Mouse (Mus musculus): Measurements from ENCODE around the gene Topors. TPM values are rescaled to one million over a fixed set of nuclear protein-coding genes. Genes with fewer than 3 reads are reported as not detected.

The Topors gene
- polyA plus RNA-seq, 1 experiment from 2014 or later = 46.7 TPM

DNA sequence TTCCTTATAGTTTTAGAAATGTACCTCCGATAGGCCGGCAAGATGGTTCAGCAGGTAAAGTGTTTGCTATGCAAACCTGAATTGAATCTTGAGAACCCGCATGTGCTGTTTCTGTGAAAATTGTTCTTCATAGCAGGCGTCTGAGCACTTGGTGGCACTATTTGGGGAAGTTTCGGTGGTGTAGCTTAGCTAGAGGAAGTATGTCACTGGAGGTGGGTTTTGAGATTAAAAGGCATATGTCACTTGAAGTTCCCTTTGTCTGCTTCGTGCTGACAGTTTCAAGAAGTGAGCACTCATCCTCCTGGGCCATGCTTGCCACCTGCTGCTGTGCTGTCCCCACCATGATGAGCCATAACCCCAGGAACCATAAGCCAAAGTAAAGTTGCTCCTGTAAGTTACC is 17.8 kb upstream of the Topors start:
- H3K4me3 ChIP-seq (replicated peaks) = no peak overlapping the region
- WGBS = 76% methylated on average over 6 of the region's 6 CpGs

DNA sequence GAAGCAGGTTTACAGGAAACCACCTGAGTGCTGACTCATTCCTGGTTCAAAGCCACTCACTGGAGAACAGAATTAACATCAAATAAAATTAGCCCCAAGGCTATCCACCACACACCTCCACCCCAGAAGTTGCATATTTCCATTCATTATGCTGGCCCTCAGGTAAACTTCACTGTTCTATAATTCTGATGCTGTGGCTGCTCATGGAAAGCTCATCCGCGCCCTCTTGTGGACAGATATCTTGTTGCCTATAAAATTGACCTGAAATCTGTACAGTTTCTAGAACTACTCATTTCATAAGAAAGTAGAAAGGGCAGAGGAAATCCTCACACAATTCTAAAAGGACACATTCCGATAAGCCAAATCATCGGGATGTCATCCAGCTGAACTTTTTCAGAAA is 15.9 kb upstream of the Topors start:
- Histone ChIP-seq H3K36me3 (no peaks in the 10 kb centered on the region), H3K27me3 (no peaks in the 10 kb centered on the region), H3K27ac (no peak overlapping the region), H3K4me1 (no peaks in the 10 kb centered on the region), H3K9ac (no peak overlapping the region), H3K4me3 (replicated peaks) (no peak overlapping the region), H3K4me2 (no peak overlapping the region), H3K9me3 (replicated peaks) (no peaks in the 10 kb centered on the region)
- ATAC-seq (replicated peaks; ENCODE audit: low FRiP score) = no peak
- WGBS = 25% methylated on average over 4 of the region's 4 CpGs

More for the DNA sequence above, 17.8 kb upstream of the Topors start:
- H3K27ac ChIP-seq = no peak overlapping the region
- H3K27me3 ChIP-seq = no peaks in the 10 kb centered on the region
- ATAC-seq (replicated peaks; ENCODE audit: low FRiP score) = no peak
- no peak overlapping the region for H3K9ac ChIP-seq
- H3K36me3 ChIP-seq = no peaks in the 10 kb centered on the region
- H3K9me3 ChIP-seq (replicated peaks) = no peaks in the 10 kb centered on the region
- H3K4me1 ChIP-seq = no peaks in the 10 kb centered on the region
- H3K4me2 ChIP-seq = no peak overlapping the region

DNA sequence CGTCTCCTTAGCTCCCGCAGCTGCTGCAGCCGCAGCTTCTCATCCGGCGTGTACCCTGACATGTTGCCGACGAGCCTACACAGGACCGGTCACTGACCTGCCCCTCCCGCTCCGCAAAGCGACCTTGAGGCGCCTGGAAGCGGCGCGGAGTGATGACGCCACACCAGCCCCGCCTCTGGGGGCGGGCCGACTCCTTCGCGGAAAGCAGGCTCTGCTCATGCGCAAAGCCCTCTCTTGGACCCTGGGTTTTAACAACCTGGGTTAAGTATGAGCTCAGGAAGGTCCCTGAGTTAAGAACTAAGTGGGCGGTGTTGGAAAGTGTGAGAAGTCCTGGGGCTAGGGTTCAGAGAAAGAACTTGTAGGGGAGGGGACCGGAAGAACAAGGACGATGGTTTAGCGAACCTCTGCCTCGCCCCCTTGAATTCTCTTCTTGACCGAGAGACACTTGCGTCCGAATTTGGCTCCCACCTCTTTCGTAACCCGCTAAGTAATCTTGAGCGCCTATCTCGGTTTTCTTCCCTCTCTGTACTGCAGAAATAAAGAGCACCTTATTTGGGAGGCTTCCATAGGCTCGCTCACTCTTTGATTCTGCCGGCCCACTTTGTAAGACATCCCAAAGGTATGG is 9.7 kb upstream of the Topors start, which contains the start of gene Ndufb6:
TSS of gene Ndufb6 (minus strand) at position 146 of the 625 bp plus-strand sequence.
- no peaks in the 10 kb centered on the region for H3K27me3 ChIP-seq
- peak within 1 kb of the TSS; percentile 96 for H3K4me3 ChIP-seq (replicated peaks)
- ATAC-seq (replicated peaks; ENCODE audit: low FRiP score) = peak; percentile 98
- under 1% methylated on average over 36 of the region's 36 CpGs for WGBS
- peak within 1 kb of the TSS; percentile 95 for H3K27ac ChIP-seq
- H3K4me1 ChIP-seq = peaks cover 11% of the 10 kb centered on the region
- H3K36me3 ChIP-seq = peaks cover 23% of the 10 kb centered on the region
- H3K4me2 ChIP-seq = peak within 1 kb of the TSS; percentile 74
- peak within 1 kb of the TSS; percentile 95 for H3K9ac ChIP-seq
- no peaks in the 10 kb centered on the region for H3K9me3 ChIP-seq (replicated peaks)

DNA sequence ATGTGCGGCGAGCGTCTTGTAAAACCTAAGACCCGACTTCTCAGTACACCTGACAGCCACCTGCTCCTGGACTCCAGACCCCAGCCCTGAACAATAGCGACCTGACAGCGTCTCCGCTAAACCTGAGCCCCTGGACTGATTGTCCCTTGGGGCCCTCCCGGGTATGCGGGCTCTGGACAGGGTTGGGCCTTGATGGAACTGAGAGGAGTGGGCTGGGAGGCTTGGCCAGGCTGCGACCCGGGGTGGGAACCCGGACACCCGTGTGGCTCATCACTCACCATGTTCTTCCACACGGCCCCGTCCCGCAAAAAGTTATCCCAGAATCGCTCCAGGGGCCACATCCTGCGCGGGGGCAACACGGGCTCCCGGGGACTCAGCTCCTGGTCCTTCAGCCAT is 9.2 kb upstream of the Topors start:
- H3K27me3 ChIP-seq = no peaks in the 10 kb centered on the region
- ATAC-seq (replicated peaks; ENCODE audit: low FRiP score) = peak; percentile 81
- peak overlapping the region; percentile 96 for H3K4me3 ChIP-seq (replicated peaks)
- peaks cover 11% of the 10 kb centered on the region for H3K4me1 ChIP-seq
- H3K36me3 ChIP-seq = peaks cover 25% of the 10 kb centered on the region
- H3K4me2 ChIP-seq = peak overlapping the region; percentile 74
- no peaks in the 10 kb centered on the region for H3K9me3 ChIP-seq (replicated peaks)
- under 1% methylated on average over 21 of the region's 21 CpGs for WGBS
- H3K27ac ChIP-seq = peak overlapping the region; percentile 95
- peak overlapping the region; percentile 95 for H3K9ac ChIP-seq

DNA sequence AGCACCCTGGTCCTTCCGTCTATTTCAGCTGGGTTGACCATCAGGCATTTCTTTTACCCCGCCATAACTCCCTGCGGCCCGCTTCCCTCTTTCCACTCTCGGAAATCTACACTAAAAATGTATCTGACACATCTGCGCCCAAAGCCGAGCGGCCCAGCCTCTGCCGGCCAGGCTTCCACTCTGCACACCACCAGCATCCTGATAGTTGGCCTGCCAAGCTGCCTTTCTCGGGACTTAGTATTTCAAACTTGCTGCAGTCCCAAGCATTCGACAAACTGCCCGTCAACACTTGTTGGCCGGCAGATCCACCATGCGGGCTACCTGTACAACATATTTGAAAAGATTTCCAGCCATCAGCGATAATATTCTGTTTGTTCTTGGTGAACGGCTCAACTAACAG is 815 bp downstream of the Topors start:
- Histone ChIP-seq H3K27me3 (no peaks in the 10 kb centered on the region), H3K4me1 (peaks cover 29% of the 10 kb centered on the region), H3K4me3 (replicated peaks) (peak overlapping the region; percentile 82), H3K9ac (peak overlapping the region; percentile 74), H3K9me3 (replicated peaks) (no peaks in the 10 kb centered on the region), H3K36me3 (peaks cover 46% of the 10 kb centered on the region), H3K4me2 (peak overlapping the region; percentile 88), H3K27ac (peak overlapping the region; percentile 100)
- 0 out of 2 replicates have a peak, but pooled peaks have one; percentile 0 for ATAC-seq (replicated peaks; ENCODE audit: low FRiP score)
- 0% methylated on average over 16 of the region's 16 CpGs for WGBS

DNA sequence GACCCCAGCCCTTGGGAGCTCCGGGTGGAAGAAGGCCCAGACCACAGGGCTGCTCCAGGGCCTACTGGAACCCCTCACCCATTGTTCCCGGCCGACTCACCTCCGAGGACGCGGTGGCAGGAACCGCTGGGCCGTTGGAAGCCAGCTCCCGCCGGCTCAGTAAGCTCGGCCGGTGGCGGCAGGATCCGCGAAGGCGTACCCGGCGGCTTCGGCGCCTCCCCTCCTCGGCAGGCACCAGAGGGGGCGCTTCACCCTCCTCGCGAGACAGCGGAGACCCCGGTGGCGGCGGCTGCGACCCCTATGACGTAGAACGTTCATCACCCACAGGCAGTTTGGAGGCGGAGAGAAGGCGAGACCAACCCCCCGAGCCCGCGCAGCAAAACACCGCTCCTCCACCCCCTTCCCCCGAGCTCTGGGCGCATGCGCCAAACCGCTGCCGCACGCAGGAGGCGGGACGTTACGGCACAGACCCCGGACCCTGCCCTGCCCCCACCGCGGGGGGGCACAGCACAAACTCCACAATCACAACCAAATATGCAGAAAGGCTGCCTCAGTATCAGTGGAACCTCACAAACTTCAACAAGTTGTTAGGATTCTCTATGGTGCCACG is 1.3 kb downstream of the Topors start:
- Histone ChIP-seq H3K4me2 (peak overlapping the region; percentile 88), H3K36me3 (peaks cover 46% of the 10 kb centered on the region), H3K4me1 (peaks cover 29% of the 10 kb centered on the region), H3K9ac (peak overlapping the region; percentile 74), H3K9me3 (replicated peaks) (no peaks in the 10 kb centered on the region), H3K4me3 (replicated peaks) (peak overlapping the region; percentile 82), H3K27me3 (no peaks in the 10 kb centered on the region), H3K27ac (peak overlapping the region; percentile 100)
- WGBS = under 1% methylated on average over 50 of the region's 50 CpGs
- peak; percentile 83 for ATAC-seq (replicated peaks; ENCODE audit: low FRiP score)

DNA sequence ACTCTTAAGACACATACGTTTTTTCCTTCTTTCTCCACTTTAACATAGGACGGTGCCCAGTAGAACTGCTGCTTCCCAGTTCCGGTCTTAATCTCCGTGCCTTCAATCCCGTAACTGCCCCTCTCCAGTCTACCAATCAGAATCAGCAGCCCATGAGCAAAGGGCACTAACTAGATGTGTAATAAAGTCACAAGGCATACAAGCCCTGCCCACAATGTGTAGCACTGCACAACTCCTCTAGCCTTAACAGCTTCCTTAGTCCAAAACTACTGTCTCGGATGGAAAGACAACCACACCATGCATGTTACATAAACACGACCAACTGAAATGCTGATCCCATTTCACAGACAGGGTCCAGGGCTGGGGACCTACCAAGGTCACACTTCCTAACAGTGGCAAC is 2.0 kb downstream of the Topors start:
- WGBS = 56% methylated on average over 7 of the region's 7 CpGs
- H3K27me3 ChIP-seq = no peaks in the 10 kb centered on the region
- peak overlapping the region; percentile 82 for H3K4me3 ChIP-seq (replicated peaks)
- H3K36me3 ChIP-seq = peaks cover 43% of the 10 kb centered on the region
- peaks cover 29% of the 10 kb centered on the region for H3K4me1 ChIP-seq
- H3K9ac ChIP-seq = peak overlapping the region; percentile 74
- peak overlapping the region; percentile 88 for H3K4me2 ChIP-seq
- peak overlapping the region; percentile 100; the same call in 1 of the 2 replicates for H3K27ac ChIP-seq
- no peaks in the 10 kb centered on the region for H3K9me3 ChIP-seq (replicated peaks)
- 0 out of 2 replicates have a peak, but pooled peaks have one; percentile 0 for ATAC-seq (replicated peaks; ENCODE audit: low FRiP score)

DNA sequence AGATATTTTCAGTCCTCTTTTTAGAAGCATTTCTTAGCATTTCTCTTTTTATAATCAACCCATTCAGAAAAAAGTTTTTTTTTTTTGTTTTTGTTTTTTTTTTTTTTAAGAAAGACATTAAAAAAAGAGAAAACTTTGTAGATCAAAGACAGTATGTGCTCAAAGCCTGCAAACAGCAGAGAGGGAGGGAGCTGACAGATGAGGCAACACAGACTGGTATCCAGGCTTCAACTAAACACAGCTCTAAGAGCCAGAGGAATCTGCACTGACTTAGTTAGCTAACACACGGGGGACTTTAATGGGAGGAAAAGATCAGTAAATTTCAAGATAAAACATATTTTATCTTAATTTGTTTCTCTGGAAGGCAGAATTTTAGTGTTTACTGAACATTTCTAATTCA is 5.3 kb downstream of the Topors start:
- no peak for ATAC-seq (replicated peaks; ENCODE audit: low FRiP score)
- peaks cover 62% of the 10 kb centered on the region for H3K36me3 ChIP-seq

DNA sequence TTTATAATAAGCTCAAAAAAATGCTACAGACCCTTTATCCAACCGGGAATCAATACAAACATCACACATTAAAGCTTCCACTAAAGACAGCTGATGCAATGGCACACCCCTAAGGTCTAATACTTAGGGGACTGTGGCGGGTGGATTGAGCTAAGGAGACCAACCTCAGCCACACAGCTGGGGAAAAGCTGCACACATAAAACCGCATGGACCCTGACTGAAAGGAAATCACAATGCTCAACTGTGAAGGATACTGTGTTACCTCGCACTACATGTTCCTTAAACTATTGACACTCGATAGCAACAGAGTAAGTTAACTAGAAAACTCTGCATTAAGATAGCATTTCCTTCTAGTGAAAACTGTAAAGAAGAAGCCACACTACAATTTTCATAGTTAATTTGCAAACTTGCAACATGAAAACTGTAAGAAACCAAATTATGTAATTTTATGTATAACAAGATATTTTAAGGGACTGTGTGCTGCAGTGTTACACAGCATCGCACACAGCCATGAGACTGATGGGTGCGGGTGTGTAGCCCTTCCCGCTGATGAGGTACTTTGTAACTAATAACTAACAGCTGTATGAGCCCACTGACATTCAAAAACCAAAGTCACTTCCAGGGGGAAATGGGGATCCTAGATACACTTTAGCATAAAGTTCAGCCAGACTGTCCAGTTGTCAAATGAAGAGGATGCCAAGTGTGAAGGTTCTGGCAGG is 15.1 kb downstream of the Topors start:
- no peak overlapping the region for H3K4me2 ChIP-seq
- peaks cover 28% of the 10 kb centered on the region for H3K36me3 ChIP-seq
- no peaks in the 10 kb centered on the region for H3K9me3 ChIP-seq (replicated peaks)
- H3K4me1 ChIP-seq = no peaks in the 10 kb centered on the region
- WGBS = 84% methylated on average over 8 of the region's 8 CpGs
- H3K27me3 ChIP-seq = no peaks in the 10 kb centered on the region
- no peak for ATAC-seq (replicated peaks; ENCODE audit: low FRiP score)
- no peak overlapping the region for H3K4me3 ChIP-seq (replicated peaks)
- H3K27ac ChIP-seq = no peak overlapping the region
- H3K9ac ChIP-seq = no peak overlapping the region

More for the DNA sequence above, 5.3 kb downstream of the Topors start:
- Histone ChIP-seq H3K9ac (no peak overlapping the region), H3K4me3 (replicated peaks) (no peak overlapping the region), H3K4me2 (no peak overlapping the region), H3K4me1 (peaks cover 29% of the 10 kb centered on the region), H3K27me3 (no peaks in the 10 kb centered on the region), H3K9me3 (replicated peaks) (no peaks in the 10 kb centered on the region), H3K27ac (no peak overlapping the region)
- 74% methylated on average over 1 of the region's 1 CpGs for WGBS

DNA sequence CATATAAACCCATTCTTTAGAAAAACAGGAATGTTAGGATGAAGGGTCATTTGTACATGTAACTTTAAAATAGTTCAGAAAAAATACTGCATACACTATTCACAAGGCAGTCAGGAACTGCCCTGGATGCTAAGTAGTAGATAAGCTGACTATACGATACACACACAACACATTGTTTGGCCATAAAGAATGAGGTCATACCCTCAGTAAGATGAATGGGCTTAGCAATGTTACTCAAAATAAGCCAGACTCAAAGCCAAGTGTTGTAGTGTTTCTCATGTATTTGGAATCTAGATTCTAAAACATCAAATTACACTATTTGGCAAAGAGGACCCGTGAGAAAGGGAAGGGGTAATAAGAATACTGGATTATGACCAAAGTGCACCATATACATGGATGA is 15.9 kb downstream of the Topors start:
- Histone ChIP-seq H3K4me2 (no peak overlapping the region), H3K9me3 (replicated peaks) (no peaks in the 10 kb centered on the region), H3K4me3 (replicated peaks) (no peak overlapping the region), H3K36me3 (peaks cover 21% of the 10 kb centered on the region), H3K4me1 (no peaks in the 10 kb centered on the region), H3K27ac (no peak overlapping the region), H3K9ac (no peak overlapping the region), H3K27me3 (no peaks in the 10 kb centered on the region)
- ATAC-seq (replicated peaks; ENCODE audit: low FRiP score) = no peak
- 65% methylated on average over 2 of the region's 2 CpGs for WGBS

DNA sequence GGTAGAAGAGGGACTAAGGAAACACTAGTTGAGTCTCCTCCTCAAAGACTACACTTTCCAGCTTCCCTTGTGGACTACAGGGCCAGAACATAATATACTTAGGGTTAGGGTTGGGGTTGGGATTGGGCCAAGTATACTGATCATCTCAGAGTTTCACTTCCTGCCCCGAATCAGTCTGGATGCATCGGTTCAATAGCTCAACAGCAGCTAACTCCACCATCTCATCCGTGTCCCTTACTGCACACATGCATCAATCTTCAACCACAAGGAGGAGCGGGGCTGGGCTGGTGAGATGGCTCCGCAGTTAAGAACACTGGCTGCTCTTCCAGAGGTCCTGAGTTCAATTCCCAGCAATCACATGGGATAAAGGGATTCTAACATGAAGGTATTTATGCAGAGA is 18.7 kb downstream of the Topors start:
- 0 out of 2 replicates have a peak, but pooled peaks cover 2% of the 10 kb centered on the region for H3K36me3 ChIP-seq
- no peaks in the 10 kb centered on the region for H3K9me3 ChIP-seq (replicated peaks)
- no peak for ATAC-seq (replicated peaks; ENCODE audit: low FRiP score)
- H3K9ac ChIP-seq = no peak overlapping the region
- WGBS = 93% methylated on average over 5 of the region's 5 CpGs
- H3K4me1 ChIP-seq = no peaks in the 10 kb centered on the region
- no peak overlapping the region for H3K4me3 ChIP-seq (replicated peaks)
- no peak overlapping the region for H3K27ac ChIP-seq
- H3K27me3 ChIP-seq = no peaks in the 10 kb centered on the region
- H3K4me2 ChIP-seq = no peak overlapping the region

DNA sequence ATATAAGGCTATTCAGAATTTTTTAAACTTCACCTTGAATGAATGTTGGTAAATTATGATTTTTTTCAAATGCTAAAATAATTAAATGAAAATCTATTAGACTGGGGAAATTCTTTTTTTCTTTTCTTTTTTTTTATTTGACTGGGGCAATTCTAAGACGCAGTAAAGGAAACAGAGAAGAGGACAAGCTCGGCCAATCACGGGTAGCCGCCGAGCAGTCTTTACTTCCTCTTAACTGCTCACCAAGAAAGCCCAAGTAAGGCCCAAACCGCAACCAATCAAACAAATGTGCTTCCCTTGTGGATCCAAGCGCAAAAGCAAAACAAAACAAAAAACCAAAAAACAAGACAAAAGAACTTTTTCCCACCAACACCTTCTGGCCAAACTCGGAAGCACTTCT is 25.6 kb downstream of the Topors start:
- Histone ChIP-seq H3K4me1 (peaks cover 6% of the 10 kb centered on the region), H3K36me3 (no peaks in the 10 kb centered on the region), H3K27ac (no peak overlapping the region), H3K4me2 (no peak overlapping the region), H3K9ac (no peak overlapping the region), H3K27me3 (no peaks in the 10 kb centered on the region), H3K4me3 (replicated peaks) (no peak overlapping the region), H3K9me3 (replicated peaks) (no peaks in the 10 kb centered on the region)
- no peak for ATAC-seq (replicated peaks; ENCODE audit: low FRiP score)
- WGBS = 83% methylated on average over 8 of the region's 8 CpGs
